Mouse (Mus musculus): ENCODE results near the gene Eogt.

The Eogt gene

GRCm38 (mm10) chr6:97106777-97107176, 42.2 kb downstream of the Eogt start:
- in situ Hi-C loops (cut with MboI, MseI) = no loop called here

- in situ Hi-C loops (cut with MboI, MseI) = no loop called here
These were observed 42.9 kb downstream of the Eogt start for GRCm38 (mm10) chr6:97106106-97106505.

GRCm38 (mm10) chr6:97104264-97104852, 44.6 kb downstream of the Eogt start:
- in situ Hi-C loops (cut with MboI, MseI) = no loop called here

GRCm38 (mm10) chr6:97101958-97102702, 46.9 kb downstream of the Eogt start:
- in situ Hi-C loops (cut with MboI, MseI) = no loop called here

- in situ Hi-C loops (cut with MboI, MseI) = no loop called here
These were observed 47.6 kb downstream of the Eogt start for GRCm38 (mm10) chr6:97101190-97101957.

- in situ Hi-C loops (cut with MboI, MseI) = no loop called here
These were observed 66.6 kb downstream of the Eogt start for GRCm38 (mm10) chr6:97082336-97082735.

- in situ Hi-C loops (cut with MboI, MseI) = no loop called here
These were observed 69.0 kb downstream of the Eogt start for GRCm38 (mm10) chr6:97080016-97080415.

GRCm38 (mm10) chr6:97060074-97060681, 88.8 kb downstream of the Eogt start, which contains the start of gene Fam19a4:
TSS of gene Fam19a4 (minus strand) at chr6:97060413.
- in situ Hi-C loops (cut with MboI, MseI) = loop anchor here in 1 of 2 experiments (10.0 kb wide), 1 partner anchor 1725 kb away; no protein-coding TSS in a partner anchor

Measured in T-helper 17 cell (primary cell).